Mouse (Mus musculus): ENCODE results near the gene Hadha.

Gene Hadha

DNA sequence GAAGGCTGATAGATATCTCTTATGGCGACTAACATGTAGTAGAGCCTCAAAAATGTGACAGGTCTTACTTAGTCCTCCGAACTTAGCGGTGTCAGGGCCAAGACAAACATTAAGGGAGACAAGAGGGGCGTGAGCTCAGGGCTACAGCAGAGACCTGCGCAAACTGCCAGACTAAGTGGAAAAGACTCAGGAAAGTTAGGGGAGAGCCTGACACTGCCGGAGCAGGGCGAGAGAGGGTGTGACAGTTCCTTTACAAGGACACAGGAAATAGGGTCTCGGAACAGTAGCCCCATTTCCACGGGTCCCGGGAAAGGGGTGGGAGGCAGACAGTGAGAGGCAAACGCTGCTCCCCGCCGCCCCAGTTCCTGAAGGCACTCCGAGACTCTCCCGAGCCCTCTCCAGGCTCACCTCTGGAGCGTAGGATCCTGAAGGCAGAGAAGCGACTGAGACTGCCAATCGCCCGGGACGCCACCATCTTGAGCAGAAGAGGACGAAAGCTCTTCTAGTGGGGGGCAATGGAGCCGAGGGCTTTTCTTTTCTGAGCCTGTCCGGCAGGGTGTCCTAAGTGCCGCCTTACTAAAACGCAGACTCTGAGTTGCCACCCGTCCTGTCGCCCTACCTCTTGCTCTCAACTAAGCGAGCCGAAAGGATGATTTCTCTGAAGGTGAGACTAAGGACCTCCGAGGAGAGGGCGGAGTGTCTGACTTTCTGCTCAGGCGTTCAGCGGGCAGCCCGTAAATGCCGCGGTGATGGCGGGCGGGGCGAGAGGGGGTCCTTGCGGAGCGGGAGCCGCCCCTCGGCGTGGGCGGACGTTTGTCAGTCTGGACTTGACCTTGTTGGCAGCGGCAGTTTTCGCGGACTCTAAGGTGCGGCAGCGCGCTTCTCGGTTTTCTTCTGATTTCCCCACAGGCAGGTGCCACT lies at the start of gene Hadha, which contains the start of gene Hadhb:
Gene Hadha, minus strand, starts transcription at position 689 of the 921 bp plus-strand sequence.
Gene Hadhb, plus strand, starts transcription at position 775 of the 921 bp plus-strand sequence.
- peak; percentile 91 to 92 for DNase-seq (ENCODE audit: low spot score in 2 of 2)

DNA sequence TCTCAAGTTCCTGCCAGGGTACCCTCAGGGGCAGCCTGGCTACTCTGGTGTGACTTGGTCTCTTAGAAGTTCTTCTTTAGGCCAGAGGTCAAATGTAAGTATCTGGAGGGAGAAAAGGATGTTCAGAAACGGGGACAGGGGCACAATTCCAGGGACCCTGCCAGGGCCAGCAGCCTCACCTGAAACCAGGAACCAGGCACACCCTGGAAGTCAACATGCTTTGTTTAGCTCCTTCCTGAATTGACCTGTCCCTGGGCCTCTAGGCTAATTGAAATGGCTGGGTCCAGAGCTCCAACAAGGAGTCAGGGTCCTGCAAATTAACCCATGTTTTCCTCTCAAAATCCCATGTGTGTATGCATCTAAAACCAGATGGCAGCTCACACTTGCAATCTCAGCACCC lies 49.5 kb upstream of the Hadha start:
- no peak for DNase-seq (ENCODE audit: low spot score in 2 of 2)

DNA sequence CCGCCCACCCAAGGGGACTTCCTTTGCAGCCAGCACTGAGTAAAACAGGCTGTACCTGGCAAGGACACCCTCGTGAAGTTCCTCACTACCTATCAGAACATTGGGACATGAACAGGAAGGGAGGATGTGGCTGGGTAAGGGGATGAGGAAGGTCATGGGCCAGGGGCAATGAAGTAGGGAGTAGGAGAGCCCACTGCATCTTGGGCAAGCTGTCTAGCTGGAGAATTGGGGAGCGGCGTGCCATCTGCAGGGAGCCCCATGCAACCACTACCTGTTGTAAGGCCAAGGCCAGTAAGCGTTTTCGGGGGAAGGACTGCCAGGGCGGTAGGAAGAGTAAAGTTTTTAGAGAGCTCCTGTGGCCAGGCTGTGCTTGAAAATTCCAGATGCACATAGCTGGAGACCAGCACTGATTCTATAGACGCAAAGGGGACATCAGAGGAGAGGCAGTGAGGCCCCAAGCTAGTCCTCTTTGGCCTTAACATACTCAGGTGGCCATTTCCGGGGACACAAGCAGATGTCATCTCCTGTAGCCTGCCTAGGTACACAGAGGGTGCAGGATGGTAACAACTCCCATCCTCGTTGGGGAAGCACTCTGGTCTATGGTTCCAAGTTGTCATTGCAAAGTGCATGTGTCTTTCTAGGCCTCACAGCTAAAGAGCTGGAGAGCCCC lies 48.4 kb upstream of the Hadha start:
- no peak for DNase-seq (ENCODE audit: low spot score in 2 of 2)

DNA sequence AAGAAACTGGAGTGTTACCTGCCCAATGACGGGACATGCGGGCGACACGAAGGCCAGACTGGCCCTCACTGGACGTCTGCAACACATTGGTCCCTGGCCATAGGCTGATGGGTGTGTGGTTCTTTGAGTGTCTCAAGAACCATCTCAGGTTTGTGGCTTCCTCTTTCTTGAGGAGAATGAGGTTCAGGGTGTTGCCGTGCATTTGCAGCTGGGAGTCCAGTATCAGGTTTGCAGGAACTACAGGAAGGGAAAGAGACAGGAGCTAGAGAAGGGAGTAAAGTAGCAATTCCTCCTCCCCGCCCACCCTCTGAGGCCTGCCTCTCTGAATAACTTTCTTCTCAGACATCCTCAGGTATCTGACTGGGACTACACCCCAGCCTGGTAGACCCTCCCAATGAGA lies 47.3 kb upstream of the Hadha start:
- no peak for DNase-seq (ENCODE audit: low spot score in 2 of 2)

DNA sequence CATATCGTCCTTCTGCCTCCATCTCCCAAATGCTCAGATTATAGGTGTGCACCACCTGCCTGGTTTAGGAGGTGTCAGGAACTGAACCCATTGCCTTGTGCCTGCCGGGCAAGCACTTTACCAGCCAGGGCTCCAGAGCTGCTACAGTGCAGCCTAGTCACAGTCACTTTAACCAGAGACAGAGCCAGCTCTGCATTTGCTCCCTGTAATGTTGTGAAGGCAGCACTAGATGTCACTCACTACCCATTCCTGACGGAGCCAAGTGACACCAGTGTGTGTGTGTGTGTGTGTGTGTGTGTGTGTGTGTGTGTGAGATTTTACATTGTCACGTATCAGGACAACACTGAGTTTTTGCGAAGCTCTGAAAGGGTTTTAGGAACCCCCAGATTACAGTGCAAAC lies 46.6 kb upstream of the Hadha start:
- DNase-seq (ENCODE audit: low spot score in 2 of 2) = no peak

DNA sequence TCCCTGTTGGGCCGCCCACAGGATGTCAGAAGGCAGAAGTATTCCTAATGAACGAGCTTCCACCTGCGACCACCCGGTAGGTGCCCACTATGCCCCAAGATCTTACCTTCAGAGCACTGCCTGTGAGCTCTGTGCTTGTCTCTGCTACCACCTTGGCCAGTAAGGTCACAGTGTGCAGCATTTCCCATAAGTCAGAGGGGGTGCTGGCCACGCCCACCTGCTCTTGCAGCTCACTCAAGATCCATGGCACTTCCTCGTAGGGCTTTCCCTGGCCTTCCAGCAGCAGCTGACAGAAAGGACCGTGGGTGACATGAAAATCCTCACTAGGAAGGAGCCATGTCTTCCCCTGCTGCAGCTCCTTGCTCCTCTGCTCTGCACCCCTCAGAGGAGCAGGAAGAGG lies 43.3 kb upstream of the Hadha start:
- no peak for DNase-seq (ENCODE audit: low spot score in 2 of 2)

DNA sequence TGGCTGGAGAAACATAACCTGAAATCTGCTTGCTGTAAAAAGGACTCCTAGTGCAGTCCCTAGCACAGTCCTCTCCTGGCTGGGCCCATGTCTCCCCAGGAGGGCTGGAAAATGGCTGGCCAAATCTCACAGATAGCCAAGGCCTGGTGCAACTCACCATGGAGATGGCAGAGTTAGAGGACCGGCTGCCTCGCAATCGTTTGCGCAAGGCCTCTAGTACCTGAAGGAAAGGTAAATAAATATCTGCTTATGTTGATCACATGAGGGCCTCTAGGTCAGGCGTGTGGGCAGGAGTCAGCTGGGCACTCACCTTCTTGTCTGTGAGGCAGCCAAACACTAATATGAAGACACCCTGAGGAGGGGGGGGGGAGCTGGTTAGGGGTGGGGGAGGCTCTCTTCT lies 40.4 kb upstream of the Hadha start:
- no peak for DNase-seq (ENCODE audit: low spot score in 2 of 2)

DNA sequence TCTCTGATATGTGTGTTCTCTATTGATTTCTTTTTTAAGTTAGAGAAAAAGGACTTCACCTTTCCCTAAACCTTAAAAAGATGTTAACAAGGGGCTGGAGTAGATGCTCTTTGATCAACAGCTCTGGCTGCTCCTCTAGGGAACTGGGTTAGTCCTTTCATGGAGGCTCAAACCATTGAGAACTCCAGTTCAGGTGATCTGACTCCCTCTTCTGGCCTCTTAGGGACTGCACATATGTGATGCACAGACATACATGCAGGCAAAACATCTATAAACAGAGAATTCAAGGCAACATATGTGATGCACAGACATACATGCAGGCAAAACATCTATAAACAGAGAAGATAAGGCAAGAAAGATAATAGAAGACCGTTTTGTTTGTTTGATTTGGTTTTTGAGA lies 37.5 kb upstream of the Hadha start:
- DNase-seq (ENCODE audit: low spot score in 2 of 2) = no peak

DNA sequence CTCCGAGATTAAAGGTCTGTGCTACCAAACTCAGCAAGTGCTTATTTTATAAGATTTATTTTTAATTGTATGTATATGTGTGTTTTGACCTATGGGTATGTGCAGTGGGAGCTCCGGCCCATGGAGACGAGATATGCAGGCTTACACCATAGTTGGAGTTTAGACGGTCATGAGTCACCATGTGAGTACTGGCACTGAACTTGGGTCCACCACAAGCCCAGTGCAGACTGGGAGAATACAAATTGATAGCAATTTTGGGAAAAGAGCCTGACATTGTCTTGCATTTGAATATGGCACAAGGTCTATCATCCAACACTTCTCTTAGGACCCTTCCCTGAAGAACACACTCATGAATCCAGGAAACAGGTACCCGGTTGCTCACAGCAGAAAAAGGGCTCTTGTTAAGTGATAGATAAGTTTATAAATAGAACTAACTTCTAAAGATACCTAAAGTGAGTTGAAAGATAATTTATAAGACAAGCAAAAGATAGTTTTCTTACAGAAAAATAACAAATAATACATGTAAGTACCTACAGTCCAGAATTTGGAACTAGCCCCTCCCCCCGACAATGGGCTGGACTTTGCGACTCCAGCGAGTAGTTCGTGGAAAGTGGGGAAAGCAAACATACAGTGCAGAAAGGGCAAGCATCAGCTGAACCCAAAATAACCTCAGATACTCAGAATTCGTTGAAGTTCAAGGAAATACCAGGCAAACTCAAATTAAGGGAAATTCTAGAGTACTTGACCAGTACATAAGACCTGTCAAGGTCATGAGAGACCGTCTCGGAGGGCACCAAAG lies 32.9 kb upstream of the Hadha start:
- no peak for DNase-seq (ENCODE audit: low spot score in 2 of 2)

DNA sequence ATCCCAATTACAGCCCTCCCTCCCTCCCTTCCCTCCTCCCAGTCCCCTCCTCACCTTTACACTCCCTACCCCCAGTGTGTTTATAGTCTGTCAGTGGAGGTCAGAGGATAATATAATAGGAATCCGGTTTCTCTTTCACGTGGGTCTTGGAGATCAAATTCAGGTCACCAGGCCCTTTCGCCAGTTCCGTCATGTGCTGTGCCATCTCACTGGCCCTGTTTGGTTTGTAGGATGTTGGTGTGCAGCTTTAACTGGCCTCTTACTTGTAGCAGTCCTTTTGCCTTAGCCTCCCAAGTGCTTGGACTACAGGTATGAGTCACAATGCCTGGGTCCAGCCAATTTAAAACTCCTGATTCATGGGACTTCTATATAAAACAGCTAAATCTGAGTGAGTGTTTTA lies 20.8 kb upstream of the Hadha start:
- no peak for DNase-seq (ENCODE audit: low spot score in 2 of 2)

DNA sequence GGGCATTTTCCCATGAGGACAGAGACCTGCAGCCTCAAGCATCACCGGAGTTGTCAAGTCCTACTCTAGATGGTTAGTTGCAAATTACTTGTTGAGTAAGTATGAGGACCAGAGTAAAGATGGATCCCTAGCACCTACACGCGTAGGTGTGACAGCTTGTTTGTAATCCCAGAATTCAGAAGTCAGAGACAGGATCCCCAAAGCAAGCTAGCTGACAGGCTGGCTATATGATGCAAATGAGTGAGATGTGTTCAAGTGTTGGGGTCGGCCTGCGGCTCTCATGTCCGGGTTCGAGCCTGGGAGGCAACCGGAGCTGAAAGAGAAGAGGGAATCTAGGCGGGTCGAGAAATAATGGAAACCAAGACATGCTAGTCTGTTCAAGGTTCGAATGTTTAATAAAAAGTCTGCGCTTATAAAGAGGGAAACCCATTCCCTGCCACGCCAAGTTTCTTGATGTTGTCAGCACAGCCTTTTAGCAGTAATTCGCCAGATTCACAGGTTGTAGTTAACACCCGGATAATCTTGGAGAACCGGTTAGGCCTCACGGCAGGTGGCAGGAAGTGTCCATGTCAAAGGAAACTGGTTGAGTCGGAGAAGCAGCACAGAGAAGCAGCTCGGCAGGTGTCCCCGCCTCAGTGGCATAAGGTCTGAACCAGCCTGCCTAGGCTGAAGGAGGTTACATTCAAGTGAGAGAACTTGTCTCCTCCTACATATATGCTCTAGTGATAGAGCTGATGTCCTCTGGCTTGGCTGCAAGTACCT lies 18.1 kb upstream of the Hadha start:
- no peak for DNase-seq (ENCODE audit: low spot score in 2 of 2)

DNA sequence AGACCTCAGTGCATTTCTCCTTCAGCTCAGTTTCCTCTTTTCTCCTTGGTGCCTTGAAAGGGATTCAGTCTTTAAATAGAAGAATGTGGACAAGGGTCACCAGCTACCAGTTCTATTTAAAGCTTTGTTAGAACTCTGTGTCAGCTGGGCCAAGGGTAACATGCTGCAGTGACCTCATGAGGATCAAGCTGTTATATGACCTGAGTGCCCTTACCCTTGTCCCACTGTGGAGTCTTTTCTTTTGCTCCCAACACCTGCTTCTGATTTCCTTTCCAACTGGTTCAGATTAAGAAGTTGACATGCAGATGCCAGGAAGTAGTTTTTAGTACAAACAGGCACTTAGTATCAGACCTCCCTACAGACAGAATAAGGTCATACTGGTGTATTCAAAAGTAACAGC lies 17.2 kb upstream of the Hadha start:
- no peak for DNase-seq (ENCODE audit: low spot score in 2 of 2)

DNA sequence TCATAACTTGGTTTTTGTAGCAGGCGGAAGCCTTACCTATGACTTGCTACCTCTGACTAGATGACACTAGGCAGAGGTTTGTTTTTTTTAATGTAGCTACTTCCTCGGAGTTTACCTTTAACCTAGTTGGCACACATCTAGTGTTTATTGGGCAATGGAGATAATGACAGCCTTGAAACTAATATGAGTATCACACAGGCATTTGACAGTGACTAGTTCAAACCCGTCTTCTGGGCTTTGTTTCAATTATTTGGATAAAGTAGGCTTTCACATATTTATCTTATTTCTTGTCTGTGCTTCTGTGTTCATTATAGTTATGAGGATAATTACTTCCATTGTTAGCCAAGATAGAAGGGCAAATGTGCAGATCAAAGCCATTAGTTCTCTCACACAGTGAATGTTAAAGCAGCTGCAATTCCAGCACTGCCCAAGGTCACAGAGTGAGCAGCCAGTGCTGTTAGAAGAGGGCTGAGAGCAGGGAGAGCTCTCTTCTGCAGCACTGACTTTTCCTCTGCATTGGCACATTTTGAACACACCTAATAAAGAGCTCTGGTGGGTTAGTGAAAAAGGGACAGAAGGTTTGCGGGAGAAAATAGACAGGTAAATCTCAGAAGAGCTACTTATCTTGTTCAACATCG lies 15.5 kb upstream of the Hadha start:
- no peak for DNase-seq (ENCODE audit: low spot score in 2 of 2)

DNA sequence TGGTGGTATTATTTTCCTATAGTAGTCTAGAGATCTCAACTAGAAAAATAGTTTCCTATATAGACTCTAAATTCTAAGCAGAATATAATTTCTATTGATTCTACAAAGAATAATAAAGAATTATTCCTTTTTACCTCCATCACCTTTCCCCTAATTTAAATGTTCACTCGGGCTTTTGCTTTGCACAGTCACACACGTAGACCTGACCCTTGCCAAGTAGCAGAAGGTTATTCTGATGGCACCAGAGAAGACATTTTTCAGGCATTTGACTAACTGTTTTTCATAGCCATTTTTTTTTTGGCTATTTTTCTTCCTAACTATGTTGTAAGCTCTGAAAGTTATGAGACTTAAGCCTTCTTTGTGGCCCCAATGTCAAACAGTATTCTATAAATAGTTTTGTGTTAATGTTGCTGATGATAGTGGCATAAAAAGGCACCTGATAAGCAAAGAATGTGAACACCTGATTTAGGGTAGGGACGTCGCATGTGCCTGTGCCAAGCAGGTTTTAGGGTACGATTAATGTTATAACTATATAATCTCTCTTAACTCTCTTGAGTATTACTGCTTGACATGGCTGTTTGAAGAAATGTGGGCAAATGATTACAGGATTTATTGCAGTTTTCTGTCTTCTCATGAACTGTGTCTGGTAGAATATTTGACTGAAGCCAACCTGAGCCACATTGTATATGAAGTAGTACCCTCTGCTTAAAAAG lies 10.4 kb upstream of the Hadha start:
- no peak for DNase-seq (ENCODE audit: low spot score in 2 of 2)

DNA sequence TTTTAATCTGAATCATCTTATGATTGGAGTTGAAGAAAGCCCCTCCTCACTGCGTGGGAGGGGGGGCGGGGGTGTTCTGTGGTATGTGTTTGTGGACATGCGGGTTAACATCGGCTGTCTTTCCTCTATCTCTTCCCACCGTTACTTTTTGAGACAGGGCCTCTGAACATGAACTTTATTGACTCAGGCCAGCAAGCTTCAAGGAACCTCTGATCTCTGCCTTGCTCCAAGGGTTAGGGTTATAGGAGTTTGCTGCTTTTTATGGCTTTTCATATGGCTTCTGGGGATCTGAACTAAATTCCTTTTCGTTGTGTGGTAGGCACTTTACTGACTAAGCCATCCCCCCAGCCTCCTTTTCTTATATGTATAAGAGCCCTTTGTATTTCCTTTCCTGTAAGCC lies 7.4 kb upstream of the Hadha start:
- DNase-seq (ENCODE audit: low spot score in 2 of 2) = no peak

DNA sequence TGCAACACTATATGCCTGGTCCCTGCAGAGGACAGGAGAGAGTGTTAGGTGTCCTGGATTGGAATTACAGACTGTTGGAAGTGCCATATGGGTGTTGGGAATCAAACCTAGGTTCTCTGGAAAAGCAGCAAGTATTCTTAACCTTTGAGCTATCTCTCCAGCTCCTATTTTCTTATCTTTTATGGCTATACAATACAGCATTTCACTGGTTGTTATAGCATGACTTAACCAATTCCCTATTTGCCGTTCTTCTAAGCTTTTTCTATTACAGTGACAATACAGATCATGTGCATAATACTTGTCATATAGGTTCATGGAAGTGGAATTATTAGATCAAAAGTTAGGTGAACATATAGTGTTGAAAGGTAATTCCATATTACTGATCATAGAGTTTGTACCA lies 6.9 kb upstream of the Hadha start:
- DNase-seq (ENCODE audit: low spot score in 2 of 2) = no peak

DNA sequence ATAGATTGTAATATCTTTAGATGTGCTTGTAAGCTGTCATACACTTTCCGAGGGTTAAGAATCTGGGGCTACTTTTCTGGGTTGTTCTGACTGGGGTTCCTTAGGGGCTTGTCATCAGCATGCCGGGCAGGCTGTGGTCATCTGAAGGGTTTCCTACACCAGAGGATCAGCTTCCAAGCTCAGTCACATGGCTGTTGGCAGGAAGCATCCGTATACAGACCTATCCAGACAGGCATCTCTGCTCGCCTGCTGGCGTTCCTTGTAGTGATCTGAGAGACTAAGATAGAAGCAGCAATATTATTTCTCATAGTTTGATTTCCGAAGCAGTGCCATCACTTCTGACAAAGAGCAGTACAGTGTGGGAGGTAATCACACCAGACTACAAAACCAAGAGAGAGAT lies 4.6 kb upstream of the Hadha start:
- DNase-seq (ENCODE audit: low spot score in 2 of 2) = no peak

DNA sequence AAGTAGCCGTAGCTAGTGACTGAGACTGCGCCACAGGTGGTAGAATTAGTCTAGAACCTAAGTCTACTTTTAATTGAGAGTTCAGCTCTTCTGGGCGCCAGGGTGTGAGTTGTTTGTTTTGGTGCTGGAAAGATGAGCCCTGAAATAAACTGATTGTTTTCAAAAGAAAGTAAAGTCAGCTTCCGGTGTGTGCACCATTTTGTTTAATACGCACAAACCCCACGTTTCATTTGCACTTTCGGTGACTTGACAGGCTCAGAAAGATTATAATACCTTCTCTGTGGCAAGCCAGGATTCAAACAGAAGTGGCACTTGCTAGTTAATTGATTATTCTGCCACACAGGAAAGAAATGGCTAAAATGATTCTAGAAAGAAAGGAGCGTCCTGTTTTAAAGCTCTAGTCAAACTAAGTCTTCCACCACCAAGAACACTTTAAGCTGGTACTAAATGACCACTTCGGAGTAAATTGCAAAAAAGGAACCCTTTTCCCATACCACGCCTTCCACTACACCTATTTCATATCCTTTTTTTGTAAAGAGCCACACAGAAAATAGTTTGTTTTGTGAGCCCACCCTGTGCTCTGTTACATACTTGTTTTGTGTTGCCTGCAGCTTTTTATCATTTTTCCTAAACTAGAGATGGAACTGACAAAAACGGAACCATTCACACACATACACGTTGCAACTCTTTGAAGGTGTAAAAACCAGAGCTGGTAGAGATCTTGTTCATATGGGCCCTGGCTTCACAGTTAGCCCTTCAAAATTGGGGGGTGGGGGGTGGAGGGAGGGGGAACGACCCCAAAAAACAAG lies 1.1 kb upstream of the Hadha start:
- peak; percentile 5 to 7 for DNase-seq (ENCODE audit: low spot score in 2 of 2)

DNA sequence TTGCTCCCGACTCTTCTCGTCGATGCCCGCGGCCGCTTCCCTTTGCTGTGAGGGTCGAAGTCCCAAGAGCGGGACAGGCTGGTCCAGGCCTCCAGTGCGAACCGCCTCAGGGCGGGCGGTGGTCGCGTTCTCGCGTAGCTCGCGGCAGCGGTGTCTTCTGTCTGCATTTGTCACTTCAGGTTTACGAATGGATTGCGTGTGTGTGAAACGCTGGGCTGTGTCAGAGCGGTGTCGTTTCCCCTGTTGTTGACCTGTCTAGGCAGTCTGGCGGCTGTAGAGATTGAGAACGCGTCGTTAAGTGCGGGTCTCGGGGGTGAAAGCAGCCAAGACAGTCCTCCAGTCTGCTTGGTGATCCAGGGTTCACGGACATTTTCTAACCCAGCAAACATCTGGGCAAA lies 432 bp upstream of the Hadha start:
- DNase-seq (ENCODE audit: low spot score in 2 of 2) = no peak

DNA sequence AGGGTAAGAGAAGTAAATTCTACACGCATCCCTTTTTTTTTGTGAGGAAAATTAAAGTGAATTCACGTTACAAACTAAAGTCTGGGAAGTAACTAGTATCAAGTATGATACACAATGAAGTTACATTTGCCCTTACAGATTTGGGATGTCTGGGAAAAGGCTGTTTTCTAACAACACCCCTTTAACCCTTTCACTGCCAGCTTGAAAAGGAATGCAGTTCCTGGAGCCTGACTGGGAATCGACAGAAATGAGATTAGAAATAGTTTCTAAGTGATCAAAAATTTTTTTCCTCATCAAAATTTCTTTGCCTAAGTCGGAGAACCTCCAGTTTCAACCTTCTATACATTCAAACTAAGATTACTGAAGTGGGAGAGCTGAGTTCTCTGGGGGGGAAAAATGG lies 949 bp downstream of the Hadha start:
- DNase-seq (ENCODE audit: low spot score in 2 of 2) = no peak
